Mouse (Mus musculus): ENCODE measurements at regions not wholly inside any gene's neighbourhood (a gene's known extent, or its start where the extent isn't known, plus 50 kb on each side); places are given as distances from the start of the nearest gene placed in this dataset.

- no peak for DNase-seq (ENCODE audit: low read depth, low spot score)
Measured at GRCm38 (mm10) chr15:62616042-62616441, 1228.9 kb downstream of the Gsdmc2 start.

DNA sequence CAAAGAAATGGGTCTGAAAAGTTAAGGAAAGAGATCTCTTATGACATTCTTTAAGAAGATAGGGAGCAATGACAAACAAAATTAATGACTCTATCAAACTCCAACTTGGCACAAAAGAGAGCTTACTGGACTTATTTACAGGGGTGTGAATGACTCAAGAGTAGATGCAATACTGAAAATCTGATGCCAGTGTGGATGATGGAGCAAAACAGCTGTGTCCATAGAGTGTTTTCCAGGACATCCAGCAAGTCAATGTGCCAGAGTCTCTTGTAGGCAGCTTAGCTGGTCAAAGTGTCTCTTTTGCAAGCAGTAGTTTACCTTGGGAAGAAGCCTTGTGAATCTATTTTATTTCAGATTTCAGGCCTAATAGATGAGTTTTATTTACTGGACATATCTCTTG is 1248.2 kb downstream of the Gsdmc2 start:
- no peak for DNase-seq (ENCODE audit: low read depth, low spot score)

- peak; percentile 6 for DNase-seq (ENCODE audit: low read depth, low spot score)
Measured at GRCm38 (mm10) chr15:62588580-62588979, 1256.4 kb downstream of the Gsdmc2 start.

DNA sequence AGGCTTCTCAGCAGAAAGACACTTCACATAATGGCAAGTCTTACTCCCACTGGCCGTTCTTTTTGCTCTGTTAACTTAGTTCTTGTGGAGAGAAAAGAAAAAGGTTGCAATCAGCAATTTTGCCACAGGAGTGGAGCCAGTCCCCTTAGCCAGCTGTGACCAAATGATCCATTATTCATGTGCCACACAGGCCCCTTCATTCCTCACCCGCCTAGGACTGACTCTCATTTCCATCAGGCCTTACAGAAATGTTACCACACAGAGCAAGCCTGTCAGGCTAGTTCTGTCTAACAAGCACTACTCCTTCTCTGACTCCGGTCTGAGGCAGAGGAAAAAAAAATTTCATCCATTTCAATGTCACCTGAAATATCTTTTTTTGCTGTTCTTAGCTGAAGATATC is 1266.2 kb downstream of the Gsdmc2 start:
- peak; percentile 3 for DNase-seq (ENCODE audit: low read depth, low spot score)

DNA sequence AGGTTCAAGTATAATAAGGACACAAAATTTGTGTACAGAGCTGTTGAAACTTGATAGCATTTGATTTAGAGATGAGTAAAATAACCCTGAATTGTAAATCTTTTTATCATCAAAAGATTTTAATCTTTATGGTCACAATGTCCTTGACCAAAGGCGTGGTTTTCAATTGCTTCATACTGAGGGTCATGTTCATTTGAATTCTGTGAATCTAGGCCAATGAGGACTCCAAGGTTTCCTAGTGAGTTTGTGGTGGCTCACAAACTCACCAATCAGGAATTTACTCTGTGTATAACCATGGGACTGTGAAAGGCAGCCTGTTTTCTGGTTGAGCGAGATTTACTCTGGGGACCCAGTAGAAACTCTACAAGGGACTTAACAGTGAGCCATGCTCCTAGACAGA is 1269.2 kb downstream of the Gsdmc2 start:
- DNase-seq (ENCODE audit: low read depth, low spot score) = no peak

DNA sequence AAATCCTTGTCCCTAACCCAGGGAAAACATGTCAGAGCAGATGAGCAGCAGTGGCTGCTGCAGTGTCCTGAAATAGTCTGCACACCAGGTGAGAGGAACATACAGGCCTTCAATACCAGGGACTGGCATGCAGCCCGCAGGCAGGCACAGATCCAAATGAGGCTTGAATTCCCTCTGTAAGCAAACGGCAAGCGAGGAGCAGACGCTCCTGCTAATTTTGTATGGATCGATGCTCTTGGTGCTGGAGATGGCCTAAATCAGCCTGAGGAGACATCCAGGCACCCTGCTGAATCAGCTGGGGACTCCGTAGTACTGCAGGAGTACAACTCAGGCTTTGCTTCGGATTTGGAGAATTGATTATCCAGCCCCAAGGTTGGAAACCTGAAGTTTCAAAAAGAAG is 1273.2 kb downstream of the Gsdmc2 start:
- DNase-seq (ENCODE audit: low read depth, low spot score) = peak; percentile 87

GRCm38 (mm10) chr15:62568788-62569713 is 1275.9 kb downstream of the Gsdmc2 start:
- peak; percentile 18 for DNase-seq (ENCODE audit: low read depth, low spot score)

GRCm38 (mm10) chr15:62567431-62567830 is 1277.5 kb downstream of the Gsdmc2 start:
- no peak for DNase-seq (ENCODE audit: low read depth, low spot score)

DNA sequence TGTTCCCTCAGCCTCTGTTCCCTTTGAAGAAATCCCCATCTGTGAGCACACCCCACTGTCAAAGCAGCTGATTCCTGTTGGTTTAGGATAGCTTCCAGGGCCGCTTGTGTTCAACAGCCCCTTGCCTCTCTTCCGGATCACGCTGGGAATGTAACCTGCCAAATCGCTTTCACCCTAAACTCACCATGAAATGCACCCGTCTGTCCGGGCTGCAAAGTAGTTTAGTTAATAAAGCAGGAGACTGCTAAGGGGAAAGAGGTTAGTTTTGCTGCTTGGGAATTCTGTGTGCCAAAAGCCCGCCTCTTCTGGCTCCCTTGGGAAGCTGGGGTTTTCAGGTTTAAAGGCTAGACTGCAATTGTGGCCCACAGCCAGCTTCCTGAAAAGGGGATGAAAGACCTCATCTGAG is 1278.9 kb downstream of the Gsdmc2 start:
- peak; percentile 13 for DNase-seq (ENCODE audit: low read depth, low spot score)

DNA sequence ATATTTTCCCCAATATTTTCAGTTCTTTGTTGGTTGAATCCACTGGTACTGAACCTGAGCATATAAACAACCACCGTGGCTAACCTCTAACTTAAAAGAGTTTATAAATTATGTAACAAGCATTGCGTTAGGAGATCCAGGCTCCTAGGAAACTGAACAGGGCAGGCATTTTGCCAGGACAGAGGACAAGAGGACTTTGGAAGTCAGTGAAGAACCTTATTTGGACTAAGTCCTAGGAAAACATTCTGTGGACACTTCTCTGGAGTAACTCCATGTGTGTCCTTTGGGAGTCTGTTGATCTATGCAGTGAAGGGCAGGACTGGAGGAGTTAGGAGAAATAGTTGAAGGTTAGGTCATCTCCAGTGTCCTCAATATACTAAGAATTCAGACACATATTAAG is 1311.7 kb downstream of the Gsdmc2 start:
- DNase-seq (ENCODE audit: low read depth, low spot score) = no peak

DNA sequence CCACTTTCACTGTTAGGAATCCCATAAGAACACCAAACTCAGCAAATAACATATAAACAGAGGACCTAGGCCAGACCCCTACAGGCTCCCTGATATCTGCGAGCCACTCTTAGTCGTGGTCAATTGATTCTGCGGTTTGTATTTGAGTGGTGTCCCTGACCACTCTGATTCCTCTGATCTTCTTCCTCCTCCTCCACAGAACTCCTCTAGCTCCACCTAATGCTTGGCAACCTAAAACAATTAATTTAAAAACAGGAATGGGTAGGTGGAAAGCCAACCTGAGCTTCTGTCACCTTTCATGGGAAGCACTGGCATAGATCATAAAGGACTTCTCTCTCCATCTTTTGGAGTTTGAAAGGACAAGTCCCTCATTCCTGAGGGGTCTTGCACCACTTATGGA is 1316.0 kb downstream of the Gsdmc2 start:
- no peak for DNase-seq (ENCODE audit: low read depth, low spot score)

GRCm38 (mm10) chr15:62524628-62525027 is 1320.3 kb downstream of the Gsdmc2 start:
- no peak for DNase-seq (ENCODE audit: low read depth, low spot score)

- DNase-seq (ENCODE audit: low read depth, low spot score) = no peak
Measured at GRCm38 (mm10) chr15:62524135-62524534, 1320.8 kb downstream of the Gsdmc2 start.

DNA sequence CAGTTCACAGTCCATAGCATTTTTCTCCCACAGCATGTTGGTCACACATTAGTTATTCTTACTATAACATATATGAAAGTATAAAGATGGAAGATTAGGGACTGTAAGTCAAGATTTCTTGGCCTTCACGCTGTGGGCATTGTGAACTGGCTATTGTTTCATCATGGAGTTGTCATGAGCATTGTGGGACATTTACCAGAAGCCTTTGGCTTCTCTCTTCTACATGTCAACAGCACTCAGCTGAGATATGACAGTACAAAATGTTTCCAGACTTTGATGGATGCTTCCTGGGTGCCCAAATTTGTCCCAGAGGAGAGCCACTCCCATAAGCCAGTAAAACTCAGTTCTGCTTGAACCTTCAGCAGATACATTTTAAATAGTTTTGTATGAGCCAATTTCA is 1331.5 kb downstream of the Gsdmc2 start:
- no peak for DNase-seq (ENCODE audit: low read depth, low spot score)

DNA sequence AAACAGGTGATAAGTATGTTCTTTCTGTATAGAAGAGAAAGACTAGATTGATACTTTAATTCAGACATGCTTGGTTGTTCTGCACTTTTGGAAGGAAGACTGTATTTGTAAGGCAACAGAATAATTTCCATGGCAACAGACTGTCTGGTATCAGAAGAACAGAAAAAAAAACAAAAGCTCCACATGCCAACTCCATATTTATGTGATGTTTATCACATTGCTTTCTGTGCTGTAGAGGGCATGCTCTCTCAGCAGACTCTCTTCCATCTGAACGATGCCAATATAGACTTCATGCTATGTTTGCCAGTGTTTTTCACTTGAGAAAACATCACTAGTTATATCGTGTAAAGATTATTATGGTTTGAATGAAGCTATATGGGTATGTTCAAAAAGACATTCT is 1333.5 kb downstream of the Gsdmc2 start:
- DNase-seq (ENCODE audit: low read depth, low spot score) = peak; percentile 28

DNA sequence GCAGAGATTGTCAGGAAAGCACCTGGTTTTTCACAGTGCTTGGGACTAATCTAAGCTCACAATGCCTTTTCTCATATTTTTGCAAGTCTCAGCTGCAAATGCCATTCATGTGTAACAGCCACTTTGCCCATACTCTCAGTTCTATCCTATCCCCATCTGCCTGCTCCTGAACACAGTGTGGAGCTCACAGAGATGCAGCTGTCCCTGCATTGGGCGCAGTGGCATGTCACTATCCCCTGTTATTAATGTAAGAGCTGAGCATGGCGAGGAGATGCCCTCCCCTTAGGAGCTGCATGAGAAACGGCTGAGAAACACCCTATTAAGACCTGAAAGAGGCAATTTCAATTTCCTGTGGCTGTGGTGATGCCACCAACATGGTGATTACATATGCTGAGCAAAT is 1341.1 kb downstream of the Gsdmc2 start:
- DNase-seq (ENCODE audit: low read depth, low spot score) = peak; percentile 53

- DNase-seq (ENCODE audit: low read depth, low spot score) = no peak
Measured at GRCm38 (mm10) chr15:62500966-62501365, 1344.0 kb downstream of the Gsdmc2 start.

GRCm38 (mm10) chr15:62500522-62500921 is 1344.5 kb downstream of the Gsdmc2 start:
- no peak for DNase-seq (ENCODE audit: low read depth, low spot score)

- DNase-seq (ENCODE audit: low read depth, low spot score) = peak; percentile 43
Measured at GRCm38 (mm10) chr15:62496193-62496592, 1348.8 kb downstream of the Gsdmc2 start.

DNA sequence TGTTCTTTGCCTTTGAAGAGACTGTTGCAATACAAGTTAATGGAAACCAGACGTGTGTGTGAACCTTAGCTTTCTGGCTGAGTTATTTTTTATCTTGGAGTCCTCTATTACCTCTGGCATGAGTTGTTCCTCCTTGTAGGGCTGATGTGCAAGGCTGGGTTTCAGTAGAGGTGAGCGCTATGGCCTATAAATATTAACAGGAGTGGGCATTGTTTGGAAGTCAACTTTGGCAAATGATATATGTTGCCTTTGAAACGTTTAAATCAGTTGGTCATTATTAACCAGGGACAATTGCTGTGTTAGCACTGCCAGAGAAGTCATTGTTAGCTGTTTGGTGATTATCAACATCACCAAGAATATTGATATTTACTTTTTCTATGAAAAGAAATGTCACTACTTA is 1352.6 kb downstream of the Gsdmc2 start:
- no peak for DNase-seq (ENCODE audit: low read depth, low spot score)

DNA sequence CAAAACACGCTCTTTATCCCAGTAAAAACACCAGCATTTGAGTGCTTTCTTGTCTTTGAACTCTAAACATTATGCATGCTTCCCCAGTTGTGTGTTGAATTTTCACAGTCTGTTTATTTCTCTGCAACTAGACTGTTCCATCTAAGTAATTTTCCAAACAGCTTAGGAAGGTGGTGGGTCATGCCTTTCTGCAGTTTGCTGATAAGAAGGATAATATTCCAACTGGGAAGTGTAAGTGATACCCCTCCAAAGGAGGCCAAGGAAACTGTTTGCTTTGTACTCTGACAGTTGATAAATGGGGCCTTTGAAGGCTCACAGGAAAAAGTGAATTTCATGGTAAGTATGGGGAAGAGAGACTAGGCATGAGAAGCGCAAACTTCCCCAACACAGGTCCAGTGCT is 1354.4 kb downstream of the Gsdmc2 start:
- DNase-seq (ENCODE audit: low read depth, low spot score) = no peak

- DNase-seq (ENCODE audit: low read depth, low spot score) = no peak
Measured at GRCm38 (mm10) chr15:62486540-62486939, 1358.4 kb downstream of the Gsdmc2 start.

DNA sequence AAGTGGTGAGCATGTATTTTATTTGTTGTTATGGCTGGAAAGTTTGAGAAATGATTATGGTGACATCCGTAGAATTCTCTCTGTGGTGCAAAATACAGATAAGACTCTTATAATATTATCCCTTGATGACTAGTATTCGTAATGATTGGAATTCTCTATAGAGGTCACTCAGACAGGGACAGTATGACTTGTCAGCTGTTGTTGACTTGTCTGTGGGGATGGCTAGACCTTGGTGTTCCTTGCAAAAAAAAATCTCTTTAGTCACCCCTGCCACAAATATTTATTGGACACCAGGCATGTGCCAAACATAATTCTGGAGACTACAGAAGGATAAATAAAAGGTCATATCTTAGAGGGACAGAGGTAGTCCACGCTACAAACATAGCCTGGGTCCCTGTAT is 1360.6 kb downstream of the Gsdmc2 start:
- no peak for DNase-seq (ENCODE audit: low read depth, low spot score)

- no peak for DNase-seq (ENCODE audit: low read depth, low spot score)
Measured at GRCm38 (mm10) chr15:62483534-62483933, 1361.4 kb downstream of the Gsdmc2 start.

Measured in brain, adult 2 months (tissue).